Mouse (Mus musculus) kidney, embryonic 14.5 days (tissue): ENCODE results near the gene Pde8b. TPM values are rescaled to one million over a fixed set of nuclear protein-coding genes. Genes with fewer than 3 reads are reported as not detected.

Experiments
- ATAC-seq: fragments of 200-750 bp; cut with Nextera tagmentation; 2 replicates; pipeline ENCODE4 v1.8.0; 2017; ENCODE audit warnings: moderate number of reproducible peaks, mild to moderate bottlenecking, moderate TSS enrichment, moderate library complexity; ENCODE audit not compliant: low FRiP score, low TSS enrichment
- H3K27ac ChIP-seq: fragments of 300-500 bp; sonication (generic); 2 replicates; pipeline ENCODE4 v1.5.1; 2014; ENCODE audit warnings: low read depth, mild to moderate bottlenecking, low read length, moderate library complexity, mixed read lengths
- H3K27me3 ChIP-seq: fragments of 300-500 bp; sonication (generic); 2 replicates; pipeline ENCODE4 v1.6.1; 2014; ENCODE audit warnings: mild to moderate bottlenecking, low read length; ENCODE audit not compliant: control insufficient read depth, insufficient read depth
- H3K36me3 ChIP-seq: fragments of 300-500 bp; sonication (generic); 2 replicates; pipeline ENCODE4 v1.6.1; 2014; ENCODE audit warnings: low read length, mixed read lengths; ENCODE audit not compliant: control insufficient read depth, insufficient read depth
- H3K4me1 ChIP-seq: fragments of 300-500 bp; sonication (generic); 2 replicates; pipeline ENCODE4 v1.6.1; 2014; ENCODE audit warnings: low read length, mixed read lengths; ENCODE audit not compliant: control insufficient read depth, insufficient read depth
- H3K4me2 ChIP-seq: fragments of 300-500 bp; sonication (generic); replicated peaks from 2 replicates; pipeline ENCODE4 v1.6.1; 2014; ENCODE audit warnings: low read depth, mild to moderate bottlenecking, low read length
- H3K4me3 ChIP-seq: fragments of 300-500 bp; sonication (generic); 2 replicates; pipeline ENCODE4 v1.5.1; 2014; ENCODE audit warnings: mild to moderate bottlenecking, low read length
- H3K9ac ChIP-seq: fragments of 300-500 bp; sonication (generic); 2 replicates; pipeline ENCODE4 v1.6.1; 2014; ENCODE audit warnings: low read depth, mild to moderate bottlenecking, low read length, moderate library complexity
- H3K9me3 ChIP-seq: fragments of 300-500 bp; sonication (generic); 2 replicates; pipeline ENCODE4 v1.6.1; 2016; ENCODE audit warnings: low read length; ENCODE audit not compliant: control insufficient read depth
- WGBS: fragments of 180-500 bp; shearing (Covaris S2); extraction: QIAGEN DNeasy Blood & Tissue Kit; methylation state at CpG from one replicate; pipeline ENCODE4 v1.1.7; 2014; 5-methylcytosine and 5-hydroxymethylcytosine counted together
- polyA plus RNA-seq: library from polyadenylated mRNA; unstranded; fragments of >200 nt; fragmentation: Nextera tagmentation; extraction: Ambion mirVana; gene quantifications from 2 replicates; pipeline ENCODE4 v1.2.1, GENCODE M21; 2014

The Pde8b gene
- polyA plus RNA-seq, 1 experiment from 2014 or later: 9.5 TPM

- Histone ChIP-seq H3K4me3 (no peak overlapping the region), H3K9ac (no peak overlapping the region), H3K9me3 (no peaks in the 10 kb centered on the region), H3K27me3 (no peaks in the 10 kb centered on the region), H3K4me1 (no peaks in the 10 kb centered on the region), H3K27ac (no peak overlapping the region), H3K4me2 (no peak overlapping the region), H3K36me3 (no peaks in the 10 kb centered on the region)
- WGBS: 62% methylated on average over 1 of the region's 1 CpGs
- ATAC-seq: no peak
Measured at GRCm38 (mm10) chr13:95131041-95131440, 119.1 kb downstream of the Pde8b start.

- no peak overlapping the region for H3K4me2 ChIP-seq
- H3K9me3 ChIP-seq: no peaks in the 10 kb centered on the region
- no peak overlapping the region for H3K4me3 ChIP-seq
- no peak overlapping the region for H3K9ac ChIP-seq
- no peaks in the 10 kb centered on the region for H3K27me3 ChIP-seq
- no peak for ATAC-seq
- no peaks in the 10 kb centered on the region for H3K36me3 ChIP-seq
- WGBS: 82% methylated on average over 10 of the region's 10 CpGs
- H3K4me1 ChIP-seq: no peaks in the 10 kb centered on the region
- no peak overlapping the region for H3K27ac ChIP-seq
Measured at GRCm38 (mm10) chr13:95127288-95127687, 122.8 kb downstream of the Pde8b start.

- Histone ChIP-seq H3K27ac (no peak overlapping the region), H3K27me3 (no peaks in the 10 kb centered on the region), H3K4me2 (no peak overlapping the region), H3K36me3 (no peaks in the 10 kb centered on the region), H3K4me1 (no peaks in the 10 kb centered on the region), H3K4me3 (no peak overlapping the region), H3K9me3 (no peaks in the 10 kb centered on the region), H3K9ac (no peak overlapping the region)
- WGBS: 89% methylated on average over 10 of the region's 10 CpGs
- no peak for ATAC-seq
Measured at GRCm38 (mm10) chr13:95126801-95127200, 123.3 kb downstream of the Pde8b start.

- H3K27me3 ChIP-seq: no peaks in the 10 kb centered on the region
- 83% methylated on average over 4 of the region's 4 CpGs for WGBS
- no peak overlapping the region for H3K9ac ChIP-seq
- no peaks in the 10 kb centered on the region for H3K36me3 ChIP-seq
- H3K27ac ChIP-seq: no peak overlapping the region
- no peak overlapping the region for H3K4me2 ChIP-seq
- no peak for ATAC-seq
- no peaks in the 10 kb centered on the region for H3K4me1 ChIP-seq
- no peak overlapping the region for H3K4me3 ChIP-seq
- H3K9me3 ChIP-seq: no peaks in the 10 kb centered on the region
Measured at GRCm38 (mm10) chr13:95125546-95126215, 124.5 kb downstream of the Pde8b start.

- 75% methylated on average over 4 of the region's 4 CpGs for WGBS
- ATAC-seq: no peak
- Histone ChIP-seq H3K4me3 (no peak overlapping the region), H3K9me3 (no peaks in the 10 kb centered on the region), H3K36me3 (no peaks in the 10 kb centered on the region), H3K4me2 (no peak overlapping the region), H3K27ac (no peak overlapping the region), H3K4me1 (no peaks in the 10 kb centered on the region), H3K27me3 (no peaks in the 10 kb centered on the region), H3K9ac (no peak overlapping the region)
Measured at GRCm38 (mm10) chr13:95120570-95120969, 129.6 kb downstream of the Pde8b start.

- Histone ChIP-seq H3K4me1 (no peaks in the 10 kb centered on the region), H3K4me2 (no peak overlapping the region), H3K9me3 (no peaks in the 10 kb centered on the region), H3K4me3 (no peak overlapping the region), H3K27me3 (no peaks in the 10 kb centered on the region), H3K9ac (no peak overlapping the region), H3K36me3 (no peaks in the 10 kb centered on the region), H3K27ac (no peak overlapping the region)
- ATAC-seq: no peak
- WGBS: 56% methylated on average over 5 of the region's 5 CpGs
Measured at GRCm38 (mm10) chr13:95113763-95114162, 136.4 kb downstream of the Pde8b start.

GRCm38 (mm10) chr13:95109555-95109954 lies 140.6 kb downstream of the Pde8b start:
- Histone ChIP-seq H3K27ac (no peak overlapping the region), H3K9ac (no peak overlapping the region), H3K36me3 (no peaks in the 10 kb centered on the region), H3K4me3 (no peak overlapping the region), H3K4me2 (no peak overlapping the region), H3K27me3 (no peaks in the 10 kb centered on the region), H3K4me1 (no peaks in the 10 kb centered on the region), H3K9me3 (no peaks in the 10 kb centered on the region)
- WGBS: 71% methylated on average over 3 of the region's 3 CpGs
- no peak for ATAC-seq

GRCm38 (mm10) chr13:95108035-95108434 lies 142.1 kb downstream of the Pde8b start:
- Histone ChIP-seq H3K36me3 (no peaks in the 10 kb centered on the region), H3K27me3 (no peaks in the 10 kb centered on the region), H3K9me3 (no peaks in the 10 kb centered on the region), H3K4me3 (no peak overlapping the region), H3K4me1 (no peaks in the 10 kb centered on the region), H3K9ac (no peak overlapping the region), H3K27ac (no peak overlapping the region), H3K4me2 (no peak overlapping the region)
- WGBS: 70% methylated on average over 7 of the region's 7 CpGs
- ATAC-seq: no peak

GRCm38 (mm10) chr13:95104865-95105264 lies 145.3 kb downstream of the Pde8b start:
- no peak overlapping the region for H3K4me2 ChIP-seq
- no peaks in the 10 kb centered on the region for H3K36me3 ChIP-seq
- H3K27ac ChIP-seq: no peak overlapping the region
- no peaks in the 10 kb centered on the region for H3K9me3 ChIP-seq
- no peaks in the 10 kb centered on the region for H3K27me3 ChIP-seq
- no peak overlapping the region for H3K9ac ChIP-seq
- H3K4me3 ChIP-seq: no peak overlapping the region
- 68% methylated on average over 4 of the region's 4 CpGs for WGBS
- no peaks in the 10 kb centered on the region for H3K4me1 ChIP-seq
- no peak for ATAC-seq
